Mouse (Mus musculus): ENCODE data around the gene Zfp648.

DNA sequence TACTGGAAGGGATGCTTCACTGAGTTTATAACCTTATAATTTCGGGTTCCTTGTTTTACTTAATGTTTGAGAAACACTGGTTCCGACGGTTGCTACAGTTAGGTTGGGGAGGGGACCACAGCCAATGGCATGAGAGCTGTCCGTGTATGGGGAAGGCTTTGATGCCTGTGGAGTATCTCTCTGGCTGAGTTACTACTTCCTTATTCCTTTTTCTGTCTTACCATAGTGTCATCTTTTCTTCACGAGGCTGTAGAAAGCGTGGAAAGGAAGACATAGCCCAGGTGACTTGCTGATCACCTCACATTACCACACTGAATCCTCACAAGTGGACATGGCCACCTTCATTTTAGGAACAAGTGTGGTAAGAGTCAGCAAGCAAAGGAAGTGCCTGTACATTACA, 32.0 kb downstream of the Zfp648 start:
- TF ChIP-seq CTCF (IDR thresholded peaks at IDR 0.05; ENCODE audit: low read depth) (no peak), EP300 (optimal IDR thresholded peaks at IDR 0.05) (no peak)

Data from stomach, postnatal 0 days (tissue).